Mouse (Mus musculus): ENCODE measurements around the gene Mrgpra4.

The Mrgpra4 gene

GRCm38 (mm10) chr7:47981995-47982394, at the start of gene Mrgpra4:
Gene Mrgpra4, minus strand, starts transcription at chr7:47982095.
- DNase-seq (ENCODE audit: low read depth, low spot score) = no peak

- DNase-seq (ENCODE audit: low read depth, low spot score) = no peak
Measured at GRCm38 (mm10) chr7:48027497-48027896, 45.6 kb upstream of the Mrgpra4 start, which contains the start of gene Mrgprx1. Gene Mrgprx1, minus strand, starts transcription at chr7:48027597.

GRCm38 (mm10) chr7:48017874-48018273, 36.0 kb upstream of the Mrgpra4 start:
- DNase-seq (ENCODE audit: low read depth, low spot score) = no peak

GRCm38 (mm10) chr7:47995689-47996088, 13.8 kb upstream of the Mrgpra4 start:
- DNase-seq (ENCODE audit: low read depth, low spot score) = no peak

- no peak for DNase-seq (ENCODE audit: low read depth, low spot score)
Measured at GRCm38 (mm10) chr7:47986752-47987151, 4.9 kb upstream of the Mrgpra4 start.

Measured in mesoderm, embryonic 11.5 days (tissue).